Mouse (Mus musculus): ENCODE measurements at regions not wholly inside any gene's neighbourhood (a gene's known extent, or its start where the extent isn't known, plus 50 kb on each side); places are given as distances from the start of the nearest gene placed in this dataset.

- no peaks in the 10 kb centered on the region for H3K27me3 ChIP-seq (replicated peaks; ENCODE audit: control insufficient read depth, insufficient read depth, low read length)
- DNase-seq (ENCODE audit: low spot score) (no peak), ATAC-seq (replicated peaks; ENCODE audit: low FRiP score) (no peak)
- H3K9me3 ChIP-seq (ENCODE audit: control insufficient read depth, low read length), result no peaks in the 10 kb centered on the region
- 63% methylated on average over 3 of the region's 3 CpGs for WGBS
- H3K4me1 ChIP-seq (replicated peaks; ENCODE audit: control insufficient read depth, insufficient read depth, low read length), result no peaks in the 10 kb centered on the region
- no peak overlapping the region for H3K9ac ChIP-seq (ENCODE audit: low read depth, low read length)
- no peaks in the 10 kb centered on the region for H3K36me3 ChIP-seq (ENCODE audit: control insufficient read depth, insufficient read depth, low read length)
- H3K4me3 ChIP-seq (ENCODE audit: low read depth, low read length), result no peak overlapping the region
- H3K4me2 ChIP-seq, result no peak overlapping the region
- no peak overlapping the region for H3K27ac ChIP-seq (ENCODE audit: low read depth, low read length)
These were observed 302.6 kb upstream of the Camk1g start for GRCm38 (mm10) chr1:193672681-193673080.

GRCm38 (mm10) chr1:193671816-193672254 lies 301.7 kb upstream of the Camk1g start:
- H3K36me3 ChIP-seq (ENCODE audit: control insufficient read depth, insufficient read depth, low read length), result no peaks in the 10 kb centered on the region
- no peak overlapping the region for H3K27ac ChIP-seq (ENCODE audit: low read depth, low read length)
- H3K4me3 ChIP-seq (ENCODE audit: low read depth, low read length), result no peak overlapping the region
- H3K4me1 ChIP-seq (replicated peaks; ENCODE audit: control insufficient read depth, insufficient read depth, low read length), result no peaks in the 10 kb centered on the region
- no peak for ATAC-seq (replicated peaks; ENCODE audit: low FRiP score)
- no peaks in the 10 kb centered on the region for H3K27me3 ChIP-seq (replicated peaks; ENCODE audit: control insufficient read depth, insufficient read depth, low read length)
- no peak for DNase-seq (ENCODE audit: low spot score)
- H3K4me2 ChIP-seq, result no peak overlapping the region
- WGBS, result 68% methylated on average over 3 of the region's 3 CpGs
- H3K9ac ChIP-seq (ENCODE audit: low read depth, low read length), result no peak overlapping the region
- H3K9me3 ChIP-seq (ENCODE audit: control insufficient read depth, low read length), result no peaks in the 10 kb centered on the region

GRCm38 (mm10) chr1:193671046-193671445 lies 300.9 kb upstream of the Camk1g start:
- Histone ChIP-seq H3K27ac (ENCODE audit: low read depth, low read length) (no peak overlapping the region), H3K36me3 (ENCODE audit: control insufficient read depth, insufficient read depth, low read length) (no peaks in the 10 kb centered on the region), H3K9me3 (ENCODE audit: control insufficient read depth, low read length) (no peaks in the 10 kb centered on the region), H3K4me1 (replicated peaks; ENCODE audit: control insufficient read depth, insufficient read depth, low read length) (no peaks in the 10 kb centered on the region), H3K4me2 (no peak overlapping the region), H3K27me3 (replicated peaks; ENCODE audit: control insufficient read depth, insufficient read depth, low read length) (no peaks in the 10 kb centered on the region), H3K9ac (ENCODE audit: low read depth, low read length) (no peak overlapping the region), H3K4me3 (ENCODE audit: low read depth, low read length) (no peak overlapping the region)
- no peak for ATAC-seq (replicated peaks; ENCODE audit: low FRiP score)
- no peak for DNase-seq (ENCODE audit: low spot score)
- 77% methylated on average over 1 of the region's 1 CpGs for whole genome bisulfite sequencing

GRCm38 (mm10) chr1:193670008-193670407 lies 299.9 kb upstream of the Camk1g start:
- H3K4me2 ChIP-seq, result no peak overlapping the region
- H3K27ac ChIP-seq (ENCODE audit: low read depth, low read length), result no peak overlapping the region
- no peak for ATAC-seq (replicated peaks; ENCODE audit: low FRiP score)

GRCm38 (mm10) chr1:193668841-193669240 lies 298.7 kb upstream of the Camk1g start:
- no peaks in the 10 kb centered on the region for H3K9me3 ChIP-seq (ENCODE audit: control insufficient read depth, low read length)
- ATAC-seq (replicated peaks; ENCODE audit: low FRiP score) (no peak), DNase-seq (ENCODE audit: low spot score) (peak; percentile 23)
- H3K27me3 ChIP-seq (replicated peaks; ENCODE audit: control insufficient read depth, insufficient read depth, low read length), result no peaks in the 10 kb centered on the region
- H3K36me3 ChIP-seq (ENCODE audit: control insufficient read depth, insufficient read depth, low read length), result no peaks in the 10 kb centered on the region
- H3K4me1 ChIP-seq (replicated peaks; ENCODE audit: control insufficient read depth, insufficient read depth, low read length), result no peaks in the 10 kb centered on the region
- no peak overlapping the region for H3K27ac ChIP-seq (ENCODE audit: low read depth, low read length)
- H3K4me2 ChIP-seq, result no peak overlapping the region
- H3K4me3 ChIP-seq (ENCODE audit: low read depth, low read length), result no peak overlapping the region
- H3K9ac ChIP-seq (ENCODE audit: low read depth, low read length), result no peak overlapping the region

More at GRCm38 (mm10) chr1:193670008-193670407, 299.9 kb upstream of the Camk1g start:
- H3K36me3 ChIP-seq (ENCODE audit: control insufficient read depth, insufficient read depth, low read length), result no peaks in the 10 kb centered on the region
- H3K4me1 ChIP-seq (replicated peaks; ENCODE audit: control insufficient read depth, insufficient read depth, low read length), result no peaks in the 10 kb centered on the region
- no peak overlapping the region for H3K4me3 ChIP-seq (ENCODE audit: low read depth, low read length)
- no peaks in the 10 kb centered on the region for H3K9me3 ChIP-seq (ENCODE audit: control insufficient read depth, low read length)
- no peak overlapping the region for H3K9ac ChIP-seq (ENCODE audit: low read depth, low read length)
- peak; percentile 15 for DNase-seq (ENCODE audit: low spot score)
- H3K27me3 ChIP-seq (replicated peaks; ENCODE audit: control insufficient read depth, insufficient read depth, low read length), result no peaks in the 10 kb centered on the region

GRCm38 (mm10) chr1:193665854-193666253 lies 295.8 kb upstream of the Camk1g start:
- Histone ChIP-seq H3K9me3 (ENCODE audit: control insufficient read depth, low read length) (no peaks in the 10 kb centered on the region), H3K4me2 (no peak overlapping the region), H3K27me3 (replicated peaks; ENCODE audit: control insufficient read depth, insufficient read depth, low read length) (no peaks in the 10 kb centered on the region), H3K9ac (ENCODE audit: low read depth, low read length) (no peak overlapping the region), H3K4me1 (replicated peaks; ENCODE audit: control insufficient read depth, insufficient read depth, low read length) (no peaks in the 10 kb centered on the region), H3K27ac (ENCODE audit: low read depth, low read length) (no peak overlapping the region), H3K4me3 (ENCODE audit: low read depth, low read length) (no peak overlapping the region), H3K36me3 (ENCODE audit: control insufficient read depth, insufficient read depth, low read length) (no peaks in the 10 kb centered on the region)
- 59% methylated on average over 5 of the region's 5 CpGs for WGBS
- ATAC-seq (replicated peaks; ENCODE audit: low FRiP score) (no peak), DNase-seq (ENCODE audit: low spot score) (peak; percentile 25)

- Histone ChIP-seq H3K27me3 (replicated peaks; ENCODE audit: control insufficient read depth, insufficient read depth, low read length) (no peaks in the 10 kb centered on the region), H3K9ac (ENCODE audit: low read depth, low read length) (no peak overlapping the region), H3K9me3 (ENCODE audit: control insufficient read depth, low read length) (no peaks in the 10 kb centered on the region), H3K27ac (ENCODE audit: low read depth, low read length) (no peak overlapping the region), H3K36me3 (ENCODE audit: control insufficient read depth, insufficient read depth, low read length) (no peaks in the 10 kb centered on the region), H3K4me1 (replicated peaks; ENCODE audit: control insufficient read depth, insufficient read depth, low read length) (no peaks in the 10 kb centered on the region), H3K4me3 (ENCODE audit: low read depth, low read length) (no peak overlapping the region), H3K4me2 (no peak overlapping the region)
- WGBS, result 68% methylated on average over 2 of the region's 2 CpGs
- peak; percentile 88 for ATAC-seq (replicated peaks; ENCODE audit: low FRiP score)
- DNase-seq (ENCODE audit: low spot score), result peak; percentile 22
These were observed 294.5 kb upstream of the Camk1g start for GRCm38 (mm10) chr1:193664569-193664968.

- DNase-seq (ENCODE audit: low spot score) (peak; percentile 22), ATAC-seq (replicated peaks; ENCODE audit: low FRiP score) (no peak)
- Histone ChIP-seq H3K36me3 (ENCODE audit: control insufficient read depth, insufficient read depth, low read length) (no peaks in the 10 kb centered on the region), H3K4me1 (replicated peaks; ENCODE audit: control insufficient read depth, insufficient read depth, low read length) (no peaks in the 10 kb centered on the region), H3K4me3 (ENCODE audit: low read depth, low read length) (no peak overlapping the region), H3K4me2 (no peak overlapping the region), H3K9me3 (ENCODE audit: control insufficient read depth, low read length) (no peaks in the 10 kb centered on the region), H3K27ac (ENCODE audit: low read depth, low read length) (no peak overlapping the region), H3K27me3 (replicated peaks; ENCODE audit: control insufficient read depth, insufficient read depth, low read length) (no peaks in the 10 kb centered on the region), H3K9ac (ENCODE audit: low read depth, low read length) (no peak overlapping the region)
- WGBS, result 72% methylated on average over 3 of the region's 3 CpGs
These were observed 293.5 kb upstream of the Camk1g start for GRCm38 (mm10) chr1:193663587-193663986.

- Histone ChIP-seq H3K4me1 (replicated peaks; ENCODE audit: control insufficient read depth, insufficient read depth, low read length) (no peaks in the 10 kb centered on the region), H3K4me3 (ENCODE audit: low read depth, low read length) (no peak overlapping the region), H3K27me3 (replicated peaks; ENCODE audit: control insufficient read depth, insufficient read depth, low read length) (no peaks in the 10 kb centered on the region), H3K27ac (ENCODE audit: low read depth, low read length) (no peak overlapping the region), H3K9ac (ENCODE audit: low read depth, low read length) (no peak overlapping the region), H3K36me3 (ENCODE audit: control insufficient read depth, insufficient read depth, low read length) (no peaks in the 10 kb centered on the region), H3K4me2 (no peak overlapping the region), H3K9me3 (ENCODE audit: control insufficient read depth, low read length) (no peaks in the 10 kb centered on the region)
- 61% methylated on average over 3 of the region's 3 CpGs for WGBS
- peak; percentile 20 for DNase-seq (ENCODE audit: low spot score)
- ATAC-seq (replicated peaks; ENCODE audit: low FRiP score), result no peak
These were observed 292.2 kb upstream of the Camk1g start for GRCm38 (mm10) chr1:193662166-193662890.

Measured in liver, embryonic 11.5 days (tissue).